Mouse (Mus musculus) CH12.LX (cell line): ENCODE results near the gene Dph6. TPM values are rescaled to one million over a fixed set of nuclear protein-coding genes. Genes with fewer than 3 reads are reported as not detected.

ENCODE experiments used
- DNase-seq: peaks from one replicate; pipeline ENCODE4 v3.0.0-alpha.2; 2013; ENCODE audit errors: extremely low read depth
- H3K27ac ChIP-seq: 2 replicates; pipeline ENCODE4 v1.5.1; 2012; ENCODE audit warnings: low read depth, mild to moderate bottlenecking, control low read depth, moderate library complexity; ENCODE audit not compliant: insufficient read depth
- H3K27me3 ChIP-seq: replicated peaks from 2 replicates; pipeline ENCODE3; 2012; ENCODE audit warnings: inconsistent platforms
- H3K36me3 ChIP-seq, 2 experiments: replicated peaks in 1 of 2; 2 replicates each; pipeline versions ENCODE3 to v1.6.1; 2012; ENCODE audit warnings: inconsistent platforms in 1 of 2, low read length in 1 of 2, mild to moderate bottlenecking in 1 of 2, mixed read lengths in 1 of 2, moderate library complexity in 1 of 2; ENCODE audit not compliant: control insufficient read depth in 1 of 2, insufficient read depth in 1 of 2
- H3K4me1 ChIP-seq, 2 experiments: 2 replicates each; pipeline ENCODE4 v1.6.1; 2012; ENCODE audit warnings: inconsistent platforms in 1 of 2, moderate library complexity in 1 of 2; ENCODE audit not compliant: insufficient read depth in 2 of 2, control insufficient read depth in 1 of 2
- H3K4me2 ChIP-seq: 2 replicates; pipeline ENCODE4 v1.6.1; 2012; ENCODE audit warnings: low read depth, mild to moderate bottlenecking, control low read depth; ENCODE audit not compliant: poor library complexity, insufficient read depth, severe bottlenecking
- H3K4me3 ChIP-seq, 3 experiments: fragments of 150-350 bp in 1 of 3; sonication (generic) in 1 of 3; replicated peaks in 1 of 3; 2 replicates each; pipeline versions ENCODE3 to v1.5.1; 2011 to 2012; ENCODE audit warnings: low read depth in 2 of 3, low read length in 2 of 3, mild to moderate bottlenecking in 2 of 3, moderate library complexity in 2 of 3, control low read depth in 1 of 3, improper control_type of control experiment in 1 of 3, inconsistent platforms in 1 of 3, mixed read lengths in 1 of 3; ENCODE audit not compliant: poor library complexity in 1 of 3
- H3K79me2 ChIP-seq: replicated peaks from 2 replicates; pipeline ENCODE4 v1.6.1; 2012; ENCODE audit warnings: mild to moderate bottlenecking, moderate library complexity; ENCODE audit not compliant: control insufficient read depth, poor library complexity, insufficient read depth, severe bottlenecking; ENCODE audit errors: extremely low read depth
- H3K9ac ChIP-seq: 2 replicates; pipeline ENCODE4 v1.6.1; 2012; ENCODE audit warnings: low read depth, mild to moderate bottlenecking, control low read depth, moderate library complexity; ENCODE audit not compliant: insufficient read depth
- H3K9me3 ChIP-seq: replicated peaks from 2 replicates; pipeline ENCODE3; 2012; ENCODE audit warnings: low read length, inconsistent platforms, mixed read lengths
- BHLHE40 ChIP-seq: IDR thresholded peaks from 2 replicates; pipeline ENCODE4 v1.6.1; 2011; ENCODE audit warnings: mild to moderate bottlenecking, low read depth, low read length, improper control_type of control experiment
- CHD1 ChIP-seq: IDR thresholded peaks from 2 replicates; pipeline ENCODE4 v1.6.1; 2012; ENCODE audit warnings: low read depth, low read length, improper control_type of control experiment, inconsistent platforms
- CTCF ChIP-seq, 2 experiments: IDR thresholded peaks in 1 of 2; conservative IDR thresholded peaks in 1 of 2; 2 replicates each; pipeline ENCODE4 v1.5.1; 2011 to 2012; ENCODE audit warnings: low read depth in 2 of 2, low read length in 2 of 2, improper control_type of control experiment in 1 of 2, inconsistent platforms in 1 of 2, mild to moderate bottlenecking in 1 of 2, moderate library complexity in 1 of 2
- ELF1 ChIP-seq: IDR thresholded peaks from 2 replicates; pipeline ENCODE4 v1.6.1; 2014; ENCODE audit warnings: low read depth, mild to moderate bottlenecking, inconsistent platforms, low read length, improper control_type of control experiment
- EP300 ChIP-seq: IDR thresholded peaks from 2 replicates; pipeline ENCODE4 v1.6.1; 2011; ENCODE audit warnings: low read length, improper control_type of control experiment
- HCFC1 ChIP-seq: IDR thresholded peaks from 2 replicates; pipeline ENCODE4 v1.6.1; 2012; ENCODE audit warnings: low read depth, mild to moderate bottlenecking, inconsistent platforms, low read length, improper control_type of control experiment
- JUND ChIP-seq: conservative IDR thresholded peaks from 2 replicates; pipeline ENCODE4 v1.6.1; 2011; ENCODE audit warnings: low read depth, low read length, improper control_type of control experiment
- MAFK ChIP-seq: IDR thresholded peaks from 2 replicates; pipeline ENCODE4 v1.6.1; 2011; ENCODE audit warnings: low read length, improper control_type of control experiment; ENCODE audit not compliant: insufficient replicate concordance
- MAX ChIP-seq: IDR thresholded peaks from 2 replicates; pipeline ENCODE4 v1.6.1; 2011; ENCODE audit warnings: low read length, improper control_type of control experiment
- MAZ ChIP-seq: IDR thresholded peaks from 2 replicates; pipeline ENCODE4 v1.6.1; 2012; ENCODE audit warnings: low read depth, mild to moderate bottlenecking, inconsistent platforms, low read length, improper control_type of control experiment, moderate library complexity
- MXI1 ChIP-seq: IDR thresholded peaks from 2 replicates; pipeline ENCODE4 v1.6.1; 2011; ENCODE audit warnings: mild to moderate bottlenecking, low read depth, low read length, improper control_type of control experiment
- NRF1 ChIP-seq: IDR thresholded peaks from 2 replicates; pipeline ENCODE4 v1.6.1; 2014; ENCODE audit warnings: low read depth, mild to moderate bottlenecking, inconsistent platforms, low read length, improper control_type of control experiment, moderate library complexity
- PAX5 ChIP-seq: IDR thresholded peaks from 2 replicates; pipeline ENCODE4 v1.6.1; 2012; ENCODE audit warnings: low read length, inconsistent platforms, mixed read lengths
- RAD21 ChIP-seq: IDR thresholded peaks from 2 replicates; pipeline ENCODE4 v1.6.1; 2011; ENCODE audit warnings: low read depth, mild to moderate bottlenecking, low read length, improper control_type of control experiment, moderate library complexity
- SMC3 ChIP-seq: IDR thresholded peaks from 2 replicates; pipeline ENCODE4 v1.6.1; 2011; ENCODE audit warnings: low read depth, low read length, improper control_type of control experiment
- TBP ChIP-seq: conservative IDR thresholded peaks from 2 replicates; pipeline ENCODE4 v1.6.1; 2011; ENCODE audit warnings: low read depth, low read length, improper control_type of control experiment
- UBTF ChIP-seq: IDR thresholded peaks from 2 replicates; pipeline ENCODE4 v1.6.1; 2012; ENCODE audit warnings: low read depth, mild to moderate bottlenecking, inconsistent platforms, low read length, improper control_type of control experiment, moderate library complexity
- USF2 ChIP-seq: conservative IDR thresholded peaks from 2 replicates; pipeline ENCODE4 v1.6.1; 2011; ENCODE audit warnings: low read depth, low read length, improper control_type of control experiment
- ZC3H11A ChIP-seq: IDR thresholded peaks from 2 replicates; pipeline ENCODE4 v1.6.1; 2012; ENCODE audit warnings: low read depth, mild to moderate bottlenecking, inconsistent platforms, low read length, improper control_type of control experiment
- ZKSCAN1 ChIP-seq: IDR thresholded peaks from 2 replicates; pipeline ENCODE4 v1.6.1; 2012; ENCODE audit warnings: low read depth, inconsistent platforms, low read length, improper control_type of control experiment, borderline replicate concordance
- ZNF384 ChIP-seq: IDR thresholded peaks from 2 replicates; pipeline ENCODE4 v1.6.1; 2012; ENCODE audit warnings: low read depth, low read length, improper control_type of control experiment, inconsistent platforms
- dilution Hi-C: fragments of 300-500 bp; cut with MboI; formaldehyde crosslinking; loops from 2 replicates; pipeline ENCODE4 v1.14.3; 2020; ENCODE audit warnings: low sequenced_read_pairs; ENCODE audit not compliant: extremely low pct_unique_long_range_greater_than_20kb, extremely low pct_ligation_motif_present
- in situ Hi-C: fragments of 300-500 bp; cut with MboI; formaldehyde crosslinking; loops from 3 replicates; pipeline ENCODE4 v1.14.3; 2019; ENCODE audit warnings: low sequenced_read_pairs, low pct_ligation_motif_present, low pct_unique_long_range_greater_than_20kb, mixed read lengths
- polyA plus RNA-seq: library from polyadenylated mRNA; unstranded; fragments of >175 nt; gene quantifications from 2 replicates; pipeline ENCODE4 v1.2.1, GENCODE M21; 2012; ENCODE audit warnings: low read depth; ENCODE audit not compliant: insufficient read length
- total RNA-seq, 2 experiments: library from RNA; depleted of rRNA; stranded (reverse); fragments of 300-350 nt in 1 of 2; fragments of >200 nt in 1 of 2; gene quantifications; 2 replicates each; pipeline ENCODE4 v1.2.3; 2012 to 2014

Dph6 gene
- total and polyA plus RNA-seq, 3 experiments: 11.1 to 25.2 (median 18.3) TPM

- H3K9ac ChIP-seq: no peak overlapping the region
- no peak overlapping the region for H3K4me2 ChIP-seq
- DNase-seq: no peak
- H3K4me3 ChIP-seq: no peak overlapping the region
- in situ Hi-C loops: no loop called here
- no peaks in the 10 kb centered on the region for H3K79me2 ChIP-seq
- dilution Hi-C loops: no loop called here
- H3K9me3 ChIP-seq: no peaks in the 10 kb centered on the region
- no peaks in the 10 kb centered on the region; a peak in 1 of 4 replicates for H3K4me1 ChIP-seq
- H3K36me3 ChIP-seq: peaks cover 0 to 8% of the 10 kb centered on the region in 2 experiments
- H3K27me3 ChIP-seq: no peaks in the 10 kb centered on the region
- no peak overlapping the region for H3K27ac ChIP-seq
- TF ChIP-seq EP300: no peak
- TF ChIP-seq ELF1: no peak
- TF ChIP-seq CTCF (conservative IDR thresholded peaks at IDR 0.05 in 1 of 2, IDR thresholded peaks at IDR 0.05 in 1 of 2; ENCODE audit: low read depth in 2 of 2, low read length in 2 of 2): no peak
- TF ChIP-seq PAX5: no peak
- no peak for TF ChIP-seq NRF1
- no peak for TF ChIP-seq TBP
- TF ChIP-seq USF2: no peak
- no peak for TF ChIP-seq MXI1
- TF ChIP-seq MAX: no peak
- TF ChIP-seq UBTF: no peak
- no peak for TF ChIP-seq SMC3
- TF ChIP-seq CHD1: no peak
Measured at GRCm38 (mm10) chr2:114536032-114536431, 118.7 kb downstream of the Dph6 start.

- Histone ChIP-seq H3K4me1 (no peaks in the 10 kb centered on the region; a peak in 1 of 4 replicates), H3K79me2 (no peaks in the 10 kb centered on the region), H3K4me3 (no peak overlapping the region), H3K9me3 (no peaks in the 10 kb centered on the region), H3K27me3 (no peaks in the 10 kb centered on the region), H3K27ac (no peak overlapping the region), H3K36me3 (peaks cover 0 to 5% of the 10 kb centered on the region in 2 experiments), H3K9ac (no peak overlapping the region), H3K4me2 (no peak overlapping the region)
- TF ChIP-seq HCFC1 (no peak), ZNF384 (no peak), PAX5 (no peak), ZKSCAN1 (no peak), MAFK (no peak), MAX (no peak), ZC3H11A (no peak), RAD21 (no peak), CHD1 (no peak), TBP (no peak), MAZ (no peak), ELF1 (no peak), BHLHE40 (no peak), JUND (no peak)
- no peak for DNase-seq
- dilution Hi-C loops: no loop called here
- in situ Hi-C loops: no loop called here
Measured at GRCm38 (mm10) chr2:114531010-114531756, 123.6 kb downstream of the Dph6 start.
